Mouse (Mus musculus) brain, embryonic 14.5 days (tissue): Measurements from ENCODE around the gene Sytl1.

ENCODE experiments used
- CTCF ChIP-seq: fragments of 200-500 bp; IDR thresholded peaks from 2 replicates; pipeline ENCODE4 v1.5.1; 2012; ENCODE audit warnings: inconsistent platforms, mild to moderate bottlenecking, moderate library complexity, borderline replicate concordance; ENCODE audit not compliant: insufficient read depth, insufficient read length; ENCODE audit errors: extremely low read depth
- POLR2A ChIP-seq: fragments of 200-500 bp; IDR thresholded peaks from 2 replicates; pipeline ENCODE4 v1.6.1; 2012; ENCODE audit warnings: mild to moderate bottlenecking, inconsistent platforms, borderline replicate concordance; ENCODE audit not compliant: poor library complexity, insufficient read depth, insufficient read length, severe bottlenecking; ENCODE audit errors: extremely low read depth

GRCm38 (mm10) chr4:133247806-133248449 is 15.0 kb downstream of the Sytl1 start:
- TF ChIP-seq POLR2A (no peak), CTCF (no peak)
